Mouse (Mus musculus): ENCODE measurements at regions not wholly inside any gene's neighbourhood (a gene's known extent, or its start where the extent isn't known, plus 50 kb on each side); places are given as distances from the start of the nearest gene placed in this dataset.

DNA sequence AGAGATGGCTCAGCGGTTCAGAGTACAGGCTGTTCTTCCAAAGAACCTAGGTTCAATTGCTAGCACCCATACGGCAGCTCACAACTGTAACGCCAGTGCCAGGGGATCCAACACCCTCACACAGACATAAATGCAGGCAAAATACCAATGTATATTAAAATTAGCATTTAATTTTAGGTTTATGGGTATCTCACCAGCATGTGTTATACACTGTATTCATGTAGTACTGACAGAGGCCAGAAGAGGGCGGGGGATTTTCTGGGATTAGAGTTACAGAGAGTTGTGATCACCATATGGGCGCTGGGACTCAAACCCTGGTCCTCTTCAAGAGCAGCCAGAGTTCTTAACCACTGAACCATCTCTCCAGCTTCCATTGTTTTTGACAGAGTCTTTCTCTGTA is 121.8 kb upstream of the Lhx1 start:
- Histone ChIP-seq H3K36me3 (ENCODE audit: control insufficient read depth, insufficient read depth) (no peaks in the 10 kb centered on the region), H3K4me2 (ENCODE audit: low read depth) (no peak overlapping the region), H3K79me2 (ENCODE audit: control insufficient read depth, insufficient read depth) (no peaks in the 10 kb centered on the region), H3ac (ENCODE audit: control insufficient read depth, insufficient read length) (no peak overlapping the region), H3K4me3 (no peak overlapping the region), H3K27me3 (ENCODE audit: control insufficient read depth, insufficient read depth, insufficient read length) (peaks cover 23% of the 10 kb centered on the region)
- TF ChIP-seq CEBPB (IDR thresholded peaks at IDR 0.05; ENCODE audit: insufficient read depth, poor library complexity, severe bottlenecking): no peak
- no peak for TF ChIP-seq E2F4 (IDR thresholded peaks at IDR 0.05; ENCODE audit: insufficient read depth)
- no peak for TF ChIP-seq MYOD1 (IDR thresholded peaks at IDR 0.05; ENCODE audit: control insufficient read depth in 1 of 3, insufficient read length in 2 of 3, low read depth in 2 of 3)
- TF ChIP-seq TCF12 (IDR thresholded peaks at IDR 0.05; ENCODE audit: insufficient read depth, poor library complexity, severe bottlenecking): no peak
- no peak for TF ChIP-seq POLR2A (IDR thresholded peaks at IDR 0.05; ENCODE audit: insufficient read length, low read depth)
- TF ChIP-seq SRF (IDR thresholded peaks at IDR 0.05; ENCODE audit: control insufficient read depth, insufficient read length, low read depth): no peak

DNA sequence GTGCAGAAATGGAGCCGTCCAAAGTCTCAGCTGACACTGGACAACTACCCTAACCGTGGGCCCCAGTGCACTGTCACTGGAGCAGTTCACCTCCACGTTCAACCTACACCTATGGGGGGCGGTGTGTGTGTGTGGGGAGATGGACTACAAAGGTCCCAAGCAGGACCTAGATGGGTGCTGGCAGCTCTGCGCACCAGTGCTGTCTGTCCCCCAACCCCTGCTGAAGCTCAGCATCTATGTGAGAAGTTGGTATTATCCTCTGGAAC is 117.7 kb upstream of the Lhx1 start:
- H3K4me2 ChIP-seq (ENCODE audit: low read depth): no peak overlapping the region
- H3K4me3 ChIP-seq: no peak overlapping the region
- H3K36me3 ChIP-seq (ENCODE audit: control insufficient read depth, insufficient read depth): no peaks in the 10 kb centered on the region
- H3K27me3 ChIP-seq (ENCODE audit: control insufficient read depth, insufficient read depth, insufficient read length): peaks cover 51% of the 10 kb centered on the region
- TF ChIP-seq MYOD1 (IDR thresholded peaks at IDR 0.05; ENCODE audit: control insufficient read depth in 1 of 3, insufficient read length in 2 of 3, low read depth in 2 of 3): no peak
- no peak for TF ChIP-seq POLR2AphosphoS2 (IDR thresholded peaks at IDR 0.05; ENCODE audit: insufficient read length, low read depth)
- no peak for TF ChIP-seq MAX (IDR thresholded peaks at IDR 0.05; ENCODE audit: low read depth)
- no peak for TF ChIP-seq E2F4 (IDR thresholded peaks at IDR 0.05; ENCODE audit: insufficient read depth)
- TF ChIP-seq USF1 (IDR thresholded peaks at IDR 0.05; ENCODE audit: low read depth): no peak
- no peak for TF ChIP-seq REST (IDR thresholded peaks at IDR 0.05; ENCODE audit: insufficient read depth, insufficient read length)
- no peak for TF ChIP-seq TCF3 (IDR thresholded peaks at IDR 0.05; ENCODE audit: insufficient read length, low read depth)
- TF ChIP-seq SRF (IDR thresholded peaks at IDR 0.05; ENCODE audit: control insufficient read depth, insufficient read length, low read depth): no peak
- TF ChIP-seq CEBPB (IDR thresholded peaks at IDR 0.05; ENCODE audit: insufficient read depth, poor library complexity, severe bottlenecking): no peak
- TF ChIP-seq MYOG (IDR thresholded peaks at IDR 0.05; ENCODE audit: control insufficient read depth in 1 of 3, insufficient read depth in 1 of 3, insufficient read length in 2 of 3, low read depth in 2 of 3): no peak
- TF ChIP-seq TCF12 (IDR thresholded peaks at IDR 0.05; ENCODE audit: insufficient read depth, poor library complexity, severe bottlenecking): no peak
- no peak for TF ChIP-seq POLR2A (IDR thresholded peaks at IDR 0.05; ENCODE audit: insufficient read length, low read depth)
- H3K79me2 ChIP-seq (ENCODE audit: control insufficient read depth, insufficient read depth): no peaks in the 10 kb centered on the region
- H3ac ChIP-seq (ENCODE audit: control insufficient read depth, insufficient read length): no peak overlapping the region

DNA sequence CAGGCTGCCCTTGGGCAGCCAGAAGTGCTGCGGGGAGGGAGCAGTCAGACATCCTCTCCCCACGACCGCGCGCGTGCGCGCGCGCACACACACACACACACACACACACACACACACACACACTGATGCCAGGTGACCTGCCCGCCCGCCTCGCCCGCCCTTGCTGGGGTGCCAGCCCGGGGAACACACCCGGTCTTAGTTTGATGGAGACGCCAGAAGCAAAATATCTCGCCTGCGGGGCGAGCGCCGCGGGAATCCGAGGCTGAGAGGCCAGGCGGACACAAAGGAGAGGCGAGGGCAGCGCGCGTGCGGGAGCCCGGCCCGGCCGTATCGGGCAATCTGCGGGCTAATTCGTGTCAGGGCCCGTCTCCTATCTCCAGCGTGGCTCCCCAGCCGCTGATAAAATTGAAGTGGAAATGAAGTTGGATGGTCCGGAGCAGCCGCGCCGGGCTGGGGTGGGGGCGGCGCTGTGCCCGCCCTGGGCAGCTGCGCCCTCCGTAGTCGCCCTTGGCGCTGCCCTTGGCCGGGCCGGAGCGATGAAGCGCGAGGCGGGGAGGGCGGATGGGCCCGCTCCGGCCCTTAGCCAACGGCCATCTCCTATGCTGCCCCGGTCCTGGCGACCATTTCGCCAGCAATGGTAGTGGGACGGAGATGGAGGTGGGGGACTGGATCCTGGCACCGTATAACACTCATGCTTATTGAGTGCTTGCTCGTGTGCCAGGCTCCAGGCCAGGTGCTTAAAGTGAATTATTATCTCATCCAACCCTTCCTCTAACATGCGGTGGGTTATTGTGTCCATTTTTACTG is 117.2 kb upstream of the Lhx1 start:
- Histone ChIP-seq H3K36me3 (ENCODE audit: control insufficient read depth, insufficient read depth) (no peaks in the 10 kb centered on the region), H3K27me3 (ENCODE audit: control insufficient read depth, insufficient read depth, insufficient read length) (peaks cover 57% of the 10 kb centered on the region), H3K4me3 (no peak overlapping the region), H3ac (ENCODE audit: control insufficient read depth, insufficient read length) (no peak overlapping the region), H3K4me2 (ENCODE audit: low read depth) (no peak overlapping the region), H3K79me2 (ENCODE audit: control insufficient read depth, insufficient read depth) (no peaks in the 10 kb centered on the region)
- TF ChIP-seq POLR2A (IDR thresholded peaks at IDR 0.05; ENCODE audit: insufficient read length, low read depth) (no peak), SRF (IDR thresholded peaks at IDR 0.05; ENCODE audit: control insufficient read depth, insufficient read length, low read depth) (no peak), MAX (IDR thresholded peaks at IDR 0.05; ENCODE audit: low read depth) (no peak)

DNA sequence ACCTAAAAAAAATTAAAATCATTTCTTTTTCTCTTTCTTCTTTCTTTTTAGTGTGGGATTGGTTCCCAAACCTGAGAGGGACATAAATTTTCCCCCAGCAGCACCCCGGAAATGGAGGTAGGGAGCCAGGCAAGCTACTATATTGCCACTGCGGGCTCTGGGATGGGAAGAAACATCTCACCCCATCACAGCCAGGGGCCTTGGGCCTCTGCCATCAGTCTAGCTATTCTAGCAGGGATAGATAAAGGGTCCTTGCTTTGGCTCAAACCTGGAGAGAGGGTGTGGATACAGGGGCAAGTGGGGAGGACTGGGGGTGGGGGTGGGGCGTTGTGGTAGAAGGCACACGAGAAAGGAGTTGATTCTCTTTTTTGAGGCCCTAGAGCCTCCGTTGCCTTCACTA is 116.3 kb upstream of the Lhx1 start:
- H3K79me2 ChIP-seq (ENCODE audit: control insufficient read depth, insufficient read depth): no peaks in the 10 kb centered on the region
- TF ChIP-seq SRF (IDR thresholded peaks at IDR 0.05; ENCODE audit: control insufficient read depth, insufficient read length, low read depth) (no peak), TCF3 (IDR thresholded peaks at IDR 0.05; ENCODE audit: insufficient read length, low read depth) (no peak), POLR2AphosphoS2 (IDR thresholded peaks at IDR 0.05; ENCODE audit: insufficient read length, low read depth) (no peak), E2F4 (IDR thresholded peaks at IDR 0.05; ENCODE audit: insufficient read depth) (no peak), MYOD1 (IDR thresholded peaks at IDR 0.05; ENCODE audit: control insufficient read depth in 1 of 3, insufficient read length in 2 of 3, low read depth in 2 of 3) (no peak), MAX (IDR thresholded peaks at IDR 0.05; ENCODE audit: low read depth) (no peak), POLR2A (IDR thresholded peaks at IDR 0.05; ENCODE audit: insufficient read length, low read depth) (no peak), REST (IDR thresholded peaks at IDR 0.05; ENCODE audit: insufficient read depth, insufficient read length) (no peak), MYOG (IDR thresholded peaks at IDR 0.05; ENCODE audit: control insufficient read depth in 1 of 3, insufficient read depth in 1 of 3, insufficient read length in 2 of 3, low read depth in 2 of 3) (no peak)
- H3K27me3 ChIP-seq (ENCODE audit: control insufficient read depth, insufficient read depth, insufficient read length): peaks cover 66% of the 10 kb centered on the region
- no peak overlapping the region for H3ac ChIP-seq (ENCODE audit: control insufficient read depth, insufficient read length)
- no peak overlapping the region for H3K4me3 ChIP-seq
- H3K36me3 ChIP-seq (ENCODE audit: control insufficient read depth, insufficient read depth): no peaks in the 10 kb centered on the region
- no peak overlapping the region for H3K4me2 ChIP-seq (ENCODE audit: low read depth)

DNA sequence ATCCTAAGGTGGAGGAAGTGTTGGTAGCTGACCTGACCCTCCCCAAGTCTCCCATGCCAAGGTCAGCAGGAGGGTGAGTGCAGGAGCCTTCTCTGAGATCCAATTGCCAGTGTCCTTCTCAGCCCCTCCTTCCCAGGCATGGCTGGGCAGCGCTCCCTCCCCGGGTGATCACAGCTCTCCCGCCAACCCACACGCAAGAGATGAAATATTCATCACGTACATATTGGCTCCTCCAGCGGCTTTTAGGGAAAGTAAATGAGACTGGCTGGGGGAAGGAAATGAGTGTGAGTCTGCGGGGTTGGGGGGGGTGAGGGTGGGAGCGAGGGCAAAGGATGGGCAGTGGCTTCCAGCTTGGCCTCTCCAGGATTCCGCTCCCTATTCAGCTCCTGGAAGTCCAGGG is 113.0 kb upstream of the Lhx1 start:
- Histone ChIP-seq H3K27me3 (ENCODE audit: control insufficient read depth, insufficient read depth, insufficient read length) (peaks cover 72% of the 10 kb centered on the region), H3K4me3 (no peak overlapping the region), H3K4me2 (ENCODE audit: low read depth) (no peak overlapping the region), H3K36me3 (ENCODE audit: control insufficient read depth, insufficient read depth) (no peaks in the 10 kb centered on the region), H3K79me2 (ENCODE audit: control insufficient read depth, insufficient read depth) (no peaks in the 10 kb centered on the region), H3ac (ENCODE audit: control insufficient read depth, insufficient read length) (no peak overlapping the region)
- no peak for TF ChIP-seq TCF12 (IDR thresholded peaks at IDR 0.05; ENCODE audit: insufficient read depth, poor library complexity, severe bottlenecking)
- TF ChIP-seq USF1 (IDR thresholded peaks at IDR 0.05; ENCODE audit: low read depth): no peak
